ENCODE assay signal across 23 mouse cellular contexts in genomic region chr10:120140193-120140592, GRCm38 (mm10). TPM values are rescaled to one million over a fixed set of nuclear protein-coding genes. Genes with fewer than 3 reads are reported as not detected.
DNase-seq lines count a peak whose midpoint lies in the region; ATAC-seq and TF ChIP-seq lines count a peak whose summit lies in the region.
"Had no signal": no experiment of that assay in that cellular context is flagged by ENCODE, and none has a peak within 500 bp of the region (broad histone marks: within the 10 kb centered on the region; RNA-seq: fewer than 3 reads in every experiment).

No protein-coding gene starts in this region.

- no peak for TF ChIP-seq POLR2A in bone marrow, adult 2 months (IDR thresholded peaks at IDR 0.05; ENCODE audit: borderline replicate concordance, control insufficient read depth, low read depth, low read length)
- TF ChIP-seq POLR2A in heart, adult 2 months (IDR thresholded peaks at IDR 0.05; ENCODE audit: insufficient read depth, low read depth, low read length): no peak

- WGBS in bone marrow, adult 2 months: 17% methylated on average over 4 of the region's 4 CpGs
- 71% methylated on average over 4 of the region's 4 CpGs for WGBS in hindbrain, embryonic 14.5 days
- 48% methylated on average over 4 of the region's 4 CpGs for WGBS in heart, adult 2 months

- no peak overlapping the region for H3K4me3 ChIP-seq in bone marrow, adult 2 months (replicated peaks; ENCODE audit: control insufficient read depth, low read depth, low read length)
- no peak overlapping the region for H3K4me3 ChIP-seq in hindbrain, embryonic 14.5 days (replicated peaks; ENCODE audit: low read length)
- H3K4me3 ChIP-seq in heart, adult 2 months: no peak overlapping the region
- H3K4me3 ChIP-seq: embryonic facial prominence, embryonic 10.5 days; forebrain, embryonic 13.5 days; gastrocnemius, adult 2 months; heart, embryonic 10.5 days; hindbrain, embryonic 10.5 days; hindbrain, embryonic 15.5 days had no signal

- no peak overlapping the region for H3K9ac ChIP-seq in hindbrain, embryonic 14.5 days
- H3K9ac ChIP-seq in heart, adult 2 months (ENCODE audit: low read depth, low read length): no peak overlapping the region
- H3K9ac ChIP-seq: forebrain, embryonic 13.5 days; forebrain, postnatal 0 days; hindbrain, embryonic 15.5 days had no signal

- TF ChIP-seq EP300 in heart, adult 2 months (IDR thresholded peaks at IDR 0.05; ENCODE audit: insufficient read depth, low read depth, low read length): no peak

- H3K27ac ChIP-seq in bone marrow, adult 2 months (ENCODE audit: control insufficient read depth, insufficient read depth, low read depth, low read length, poor library complexity): peak overlapping the region; percentile 14; the same call in 1 of the 2 replicates
- no peak overlapping the region for H3K27ac ChIP-seq in hindbrain, embryonic 14.5 days
- no peak overlapping the region for H3K27ac ChIP-seq in heart, adult 2 months
- H3K27ac ChIP-seq: embryonic facial prominence, embryonic 10.5 days; forebrain, embryonic 13.5 days; gastrocnemius, adult 2 months; heart, embryonic 10.5 days; hindbrain, embryonic 10.5 days; hindbrain, embryonic 15.5 days had no signal

- peaks cover 19% of the 10 kb centered on the region for H3K9me3 ChIP-seq in hindbrain, embryonic 14.5 days (ENCODE audit: control insufficient read depth, low read length)

- no peaks in the 10 kb centered on the region for H3K36me3 ChIP-seq in hindbrain, embryonic 14.5 days (replicated peaks; ENCODE audit: control insufficient read depth, insufficient read depth)
- H3K36me3 ChIP-seq in heart, adult 2 months (ENCODE audit: control insufficient read depth, insufficient read depth, low read length): no peaks in the 10 kb centered on the region
- H3K36me3 ChIP-seq: embryonic facial prominence, embryonic 10.5 days; hindbrain, embryonic 15.5 days had no signal

- H3K4me2 ChIP-seq in hindbrain, embryonic 14.5 days (replicated peaks): no peak overlapping the region
- H3K4me2 ChIP-seq: forebrain, embryonic 13.5 days; hindbrain, embryonic 15.5 days had no signal

- peak; percentile 57 for DNase-seq in 416B (ENCODE audit: low read depth)
- DNase-seq in hindbrain, embryonic 14.5 days (ENCODE audit: low spot score): no peak
- DNase-seq in frontal cortex, postnatal 36 days (ENCODE audit: low spot score in 2 of 2): no peak
- DNase-seq in heart, adult 2 months: no peak
- DNase-seq: adrenal gland, adult 8-10 months; adrenal gland, postnatal 36 days; cerebellum, adult 18-20 months; cerebellum, adult 9-11 months; cerebellum, postnatal 36 days; forebrain, postnatal 0 days; gastrocnemius, adult 2 months; gastrocnemius, postnatal 25 days; heart, adult 11 months; heart, postnatal 10 days had no signal

- no peak for TF ChIP-seq CTCF in bone marrow, adult 2 months (IDR thresholded peaks at IDR 0.05; ENCODE audit: control insufficient read depth, insufficient read depth, low read length)
- no peak for TF ChIP-seq CTCF in heart, adult 2 months (IDR thresholded peaks at IDR 0.05)

- intact Hi-C loops in heart, adult 2 months (cut with DNase I): no loop called here

- no peaks in the 10 kb centered on the region for H3K4me1 ChIP-seq in bone marrow, adult 2 months (ENCODE audit: control insufficient read depth, insufficient read depth, low read length)
- H3K4me1 ChIP-seq in hindbrain, embryonic 14.5 days (replicated peaks; ENCODE audit: control insufficient read depth, insufficient read depth, low read length): no peaks in the 10 kb centered on the region
- H3K4me1 ChIP-seq in heart, adult 2 months (ENCODE audit: control insufficient read depth, insufficient read depth, low read length): no peaks in the 10 kb centered on the region
- H3K4me1 ChIP-seq: embryonic facial prominence, embryonic 10.5 days; forebrain, embryonic 13.5 days; heart, embryonic 10.5 days; hindbrain, embryonic 10.5 days; hindbrain, embryonic 15.5 days had no signal

- peak; percentile 47 for ATAC-seq in granulocyte monocyte progenitor cell, adult 5-6 weeks (replicated peaks; ENCODE audit: poor library complexity, severe bottlenecking)
- ATAC-seq in megakaryocyte progenitor cell, adult 5-6 weeks (replicated peaks; ENCODE audit: poor library complexity): peak; percentile 39
- no peak for ATAC-seq in hindbrain, embryonic 14.5 days (ENCODE audit: low FRiP score)
- ATAC-seq: forebrain, embryonic 13.5 days; forebrain, postnatal 0 days had no signal

- H3K79me2 ChIP-seq in heart, adult 2 months (replicated peaks; ENCODE audit: control insufficient read depth, insufficient read depth, low read length): no peaks in the 10 kb centered on the region

- H3K27me3 ChIP-seq in hindbrain, embryonic 14.5 days (ENCODE audit: control insufficient read depth, insufficient read depth, low read length): no peaks in the 10 kb centered on the region
- H3K27me3 ChIP-seq in heart, adult 2 months (ENCODE audit: control insufficient read depth, insufficient read depth, low read length): no peaks in the 10 kb centered on the region
- H3K27me3 ChIP-seq: CH12.LX; forebrain, embryonic 13.5 days; hindbrain, embryonic 15.5 days had no signal

RNA-seq across cellular contexts. Expression of gene Helb, which starts 27.4 kb away (rescaled TPM):
- 17.6 TPM in 2 replicates for polyA plus RNA-seq in bone marrow, adult 2 months (2011; ENCODE audit: insufficient read depth, insufficient read length, low replicate concordance, missing spikeins)
- 29.5 and 32.7 TPM in 2 replicates for total RNA-seq in granulocyte monocyte progenitor cell, adult 5-6 weeks (2014; fragmentation: Nextera tagmentation)
- 35.3 and 39.7 TPM in 2 replicates for total RNA-seq in granulocyte monocyte progenitor cell, adult 5-6 weeks (2017)
- 15.1 and 18.4 TPM in 2 replicates for total RNA-seq in megakaryocyte progenitor cell, adult 5-6 weeks (2015)
- total RNA-seq in megakaryocyte progenitor cell, adult 5-6 weeks (2017): 29.2 and 34.2 TPM in 2 replicates
- polyA plus RNA-seq in hindbrain, embryonic 14.5 days (2014; fragmentation: Nextera tagmentation; extraction: Ambion mirVana): 2.0 and 2.2 TPM in 2 replicates
- 10 to 100 TPM in 1 of 2 experiments, 1 to 10 TPM in 1; 7.7 to 11.0 TPM for total RNA-seq in heart, adult 2 months (2021)
- polyA plus RNA-seq in heart, adult 2 months (2012; rRNA removed): 3.7 and 7.1 TPM in 2 replicates
